Mouse (Mus musculus): Measurements from ENCODE around the gene Bbs5.
"Not testable (repeated sequence)": the region's sequence is repeated elsewhere in the genome, so short reads cannot be mapped to it uniquely, and the experiment has no call there.

Gene Bbs5

DNA sequence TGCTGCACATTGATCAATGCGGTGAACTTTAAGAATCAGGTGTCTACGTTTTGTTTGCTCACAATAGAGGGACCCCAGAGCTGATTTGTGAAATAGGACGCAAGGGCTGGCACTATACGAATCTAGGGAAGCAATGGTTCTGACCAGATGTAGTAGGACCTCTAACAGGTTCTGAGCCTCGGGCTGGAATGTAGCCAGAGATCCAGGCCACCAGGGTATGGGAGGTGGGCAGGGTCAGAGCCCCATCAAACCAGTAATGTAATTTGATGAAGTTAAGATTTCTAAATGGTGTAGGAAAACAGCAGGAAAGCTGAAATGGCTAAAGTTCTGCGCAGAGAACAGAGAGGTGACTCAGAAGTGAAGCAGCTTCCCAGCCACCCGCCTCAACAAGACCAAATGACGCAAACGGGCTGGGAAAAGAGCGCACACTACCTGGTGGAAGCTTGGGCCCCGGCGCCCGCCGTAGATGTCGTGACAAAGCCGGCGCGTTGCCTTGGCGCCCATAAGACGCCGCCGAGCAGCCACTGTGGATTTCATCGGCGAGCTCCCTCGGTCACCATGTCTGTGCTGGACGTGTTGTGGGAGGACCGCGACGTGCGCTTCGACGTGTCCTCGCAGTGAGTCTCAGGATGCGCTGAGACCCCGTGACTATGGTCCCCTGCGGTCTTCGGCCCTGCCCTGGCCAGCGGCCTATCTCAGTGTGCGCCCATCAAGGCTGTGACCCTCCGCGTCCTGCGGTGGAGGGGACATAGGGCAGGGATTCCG lies at the start of gene Bbs5:
Bbs5 (plus strand) TSS at position 446 of the 765 bp plus-strand sequence.
- DNase-seq = peak; percentile 50 to 51

GRCm38 (mm10) chr2:69603726-69604393 lies 43.1 kb upstream of the Bbs5 start:
- DNase-seq = no peak

DNA sequence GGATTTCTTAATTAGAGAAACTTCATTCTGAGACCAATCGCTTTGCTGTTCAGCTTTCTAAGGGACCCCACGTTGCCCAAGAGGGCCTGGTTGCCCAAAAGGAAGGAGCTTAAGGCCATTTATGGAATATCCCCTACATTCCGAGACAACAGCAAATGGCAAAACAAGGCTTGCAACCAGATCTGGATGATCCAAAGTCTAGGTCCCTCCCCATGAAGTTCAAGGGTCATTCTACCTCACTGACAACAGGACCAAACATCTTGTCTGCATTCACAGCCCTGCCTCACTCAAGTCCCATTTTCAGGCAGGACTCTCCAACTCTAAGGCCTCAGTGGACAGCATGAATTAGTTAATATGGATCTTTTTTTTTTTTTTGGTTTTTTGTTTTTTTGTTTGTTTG lies 40.4 kb upstream of the Bbs5 start:
- DNase-seq = no peak

GRCm38 (mm10) chr2:69612237-69612636 lies 34.7 kb upstream of the Bbs5 start:
- DNase-seq = no peak

DNA sequence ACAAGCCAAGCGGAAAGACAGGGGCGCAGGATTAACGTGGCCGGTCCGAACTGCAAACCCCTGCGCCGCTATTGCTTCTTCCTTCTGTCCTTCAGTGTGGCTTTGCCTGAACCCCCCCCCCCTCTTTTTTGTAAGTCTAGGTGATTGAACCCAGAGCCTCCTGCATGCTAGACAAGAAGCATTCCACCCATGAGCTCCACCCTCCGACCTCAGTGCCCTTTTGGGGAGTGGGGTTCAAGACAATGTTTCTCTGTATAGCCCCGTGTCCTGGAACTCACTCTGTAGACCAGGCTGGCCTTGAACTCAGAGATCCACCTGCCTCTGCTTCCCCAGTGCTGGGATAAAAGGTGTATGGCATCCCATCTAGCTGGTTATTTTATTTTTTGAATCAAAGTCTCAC lies 34.3 kb upstream of the Bbs5 start:
- no peak for DNase-seq

DNA sequence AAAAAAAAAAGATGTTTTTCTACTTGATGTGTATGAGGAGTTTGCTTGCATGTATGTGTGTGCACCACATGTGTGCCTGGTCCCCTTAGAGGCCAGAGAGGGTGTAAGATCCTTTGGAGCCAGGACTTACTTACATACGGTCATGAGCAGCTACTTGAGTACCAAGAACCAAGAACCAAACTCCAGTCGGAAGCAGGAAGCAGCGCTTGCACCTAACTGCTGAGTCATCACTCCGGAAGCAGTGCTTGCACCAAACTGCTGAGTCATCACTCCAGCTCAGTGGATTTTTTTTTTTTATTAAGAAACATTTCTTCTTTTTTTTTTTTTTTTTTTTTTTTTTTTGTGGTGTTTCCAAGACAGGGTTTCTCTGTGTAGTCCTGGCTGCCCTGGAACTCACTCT lies 33.7 kb upstream of the Bbs5 start:
- DNase-seq = no peak

DNA sequence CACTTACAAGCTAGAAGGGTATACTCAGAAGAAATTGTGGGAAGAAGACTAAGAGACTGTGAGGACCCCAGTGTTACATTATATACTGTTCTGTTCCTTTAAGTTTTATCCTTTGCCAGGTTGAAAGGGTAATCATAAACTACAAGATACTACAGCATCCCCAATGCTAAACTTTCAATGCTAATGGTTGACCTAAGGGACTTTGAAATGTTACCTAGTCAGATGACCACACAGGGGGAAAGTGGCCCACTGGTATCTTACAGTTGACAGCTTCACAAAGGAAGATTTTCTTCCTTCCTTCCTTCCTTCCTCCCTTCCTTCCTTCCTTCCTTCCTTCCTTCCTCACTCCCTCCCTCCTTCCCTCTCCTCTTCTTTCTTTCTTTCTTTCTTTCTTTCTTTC lies 28.6 kb upstream of the Bbs5 start:
- DNase-seq = no peak

DNA sequence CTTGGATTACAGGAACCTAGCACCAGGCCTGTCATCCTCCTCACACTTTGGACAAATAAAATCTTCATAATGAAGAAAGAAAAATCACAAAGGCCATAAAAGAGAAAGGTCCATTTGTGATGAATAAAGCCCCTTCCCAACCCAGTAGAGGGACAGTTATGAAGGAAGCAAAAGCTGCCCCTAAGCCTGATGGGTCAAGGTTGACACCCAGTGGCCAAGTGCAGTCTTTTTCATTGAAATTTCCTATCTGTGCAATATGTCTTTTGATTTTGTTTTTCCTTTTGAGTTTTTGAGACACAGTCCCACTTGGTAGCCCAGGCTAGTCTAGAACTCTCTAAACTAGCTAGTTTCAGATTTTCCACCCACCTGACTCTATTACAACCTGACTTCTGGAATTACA lies 27.7 kb upstream of the Bbs5 start:
- DNase-seq = no peak

DNA sequence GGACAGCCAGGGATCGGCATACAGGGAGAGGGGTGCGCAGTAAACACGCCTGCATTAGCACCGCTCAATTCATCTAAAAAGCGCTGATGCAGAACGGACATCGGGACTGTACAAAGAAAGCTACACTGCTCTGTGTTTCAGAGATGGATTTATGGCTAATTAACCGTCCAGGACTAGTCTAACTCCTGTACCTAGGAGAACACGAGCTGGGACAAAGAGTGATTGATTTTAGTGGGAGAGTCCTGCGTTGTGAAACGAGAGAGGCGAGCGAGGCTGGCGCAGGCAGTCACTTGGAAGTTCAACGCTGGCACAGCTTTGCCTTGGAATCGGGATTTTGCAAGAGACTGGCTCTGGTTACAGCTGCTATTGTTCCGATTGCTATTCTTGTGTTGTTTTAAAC lies 17.8 kb upstream of the Bbs5 start:
- no peak for DNase-seq

DNA sequence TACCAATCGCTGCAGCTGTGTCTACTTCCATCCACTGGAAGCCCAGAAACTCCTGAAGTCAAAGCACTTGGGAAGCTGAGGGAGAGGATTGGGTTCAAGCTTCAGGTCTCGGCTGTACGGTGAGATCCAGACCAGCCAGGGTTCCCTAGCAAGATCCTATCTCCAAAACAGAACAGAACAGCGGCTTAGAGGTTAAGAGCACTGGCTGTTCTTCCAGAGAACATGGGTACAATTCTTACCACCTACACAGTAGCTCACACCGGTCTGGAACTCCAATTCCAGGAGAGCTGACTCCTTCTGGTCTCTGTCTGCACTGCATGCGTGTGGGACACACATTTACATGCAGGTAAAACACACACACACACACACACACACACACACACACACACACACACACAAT lies 17.1 kb upstream of the Bbs5 start:
- no peak for DNase-seq

DNA sequence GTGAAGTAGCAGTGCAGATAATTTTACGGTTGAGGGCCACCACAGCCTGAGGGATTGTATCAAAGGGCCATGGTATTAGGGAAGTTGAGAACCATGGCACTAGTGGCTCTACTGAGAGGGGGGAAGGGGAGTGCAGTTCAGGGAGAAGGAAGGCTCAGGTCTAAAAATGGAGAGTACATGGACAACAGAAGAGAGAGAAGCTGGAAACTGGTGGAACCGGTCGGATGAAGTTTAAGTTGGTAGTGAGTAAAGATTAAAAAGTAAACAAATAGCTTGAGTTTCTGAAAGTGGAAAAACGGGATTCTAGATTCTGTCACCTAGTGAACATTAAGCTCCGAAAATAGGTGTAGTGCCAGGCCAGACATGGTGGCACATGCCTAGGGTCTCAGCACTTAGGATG lies 16.2 kb upstream of the Bbs5 start:
- no peak for DNase-seq

DNA sequence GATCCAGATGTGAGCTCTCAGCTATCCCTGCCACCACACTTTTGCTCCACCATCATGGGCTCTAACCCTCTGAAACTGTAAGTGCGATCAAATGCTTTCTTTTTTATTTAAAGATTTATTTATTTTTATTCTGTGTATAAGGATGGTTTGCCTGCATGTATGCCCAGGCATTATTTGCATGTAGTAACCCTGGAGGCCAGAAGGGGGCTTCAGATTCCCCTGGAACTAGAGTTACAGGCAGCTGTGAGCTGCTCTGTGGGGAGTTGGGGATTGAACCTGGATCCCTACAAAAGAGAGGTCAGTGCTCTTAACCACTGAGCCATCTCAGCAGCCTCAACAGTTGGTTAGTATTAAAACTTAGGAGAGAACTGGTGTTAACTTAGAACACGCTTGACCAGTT lies 15.5 kb upstream of the Bbs5 start:
- DNase-seq = no peak

DNA sequence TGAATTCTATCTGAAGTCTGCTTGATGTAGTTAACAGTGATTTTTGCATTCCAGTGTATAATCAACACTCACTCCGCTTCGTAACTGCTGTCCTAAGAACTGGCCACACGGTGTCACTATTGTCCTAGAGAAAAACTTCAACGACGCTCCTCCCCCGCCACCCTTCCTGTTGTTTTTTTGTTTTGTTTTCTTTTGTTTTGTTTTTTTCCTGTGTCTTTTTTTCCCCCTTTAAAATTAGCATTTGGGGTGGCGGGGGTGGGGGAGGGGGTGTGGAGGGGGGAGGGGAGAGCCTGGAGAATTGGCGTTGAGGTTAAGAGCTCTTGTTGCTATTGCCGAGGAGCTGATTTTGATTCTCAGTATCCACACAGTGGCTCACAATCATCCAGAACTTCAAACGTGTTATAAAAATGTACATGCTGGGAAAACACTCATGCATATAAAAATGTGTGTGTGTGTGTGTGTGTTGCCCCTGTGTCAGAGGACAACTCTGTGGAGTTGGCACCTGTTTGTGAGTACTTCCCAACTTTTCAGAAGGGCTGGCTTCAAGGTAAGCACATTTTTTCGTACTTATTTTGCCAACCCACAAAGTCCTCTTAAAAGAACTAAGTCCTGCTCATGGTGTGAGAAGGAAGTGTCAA lies 11.8 kb upstream of the Bbs5 start:
- no peak for DNase-seq

- peak; percentile 32 to 37 for DNase-seq
These were observed 11.2 kb upstream of the Bbs5 start for GRCm38 (mm10) chr2:69635807-69636206.

- DNase-seq = not testable (repeated sequence)
These were observed 9.0 kb upstream of the Bbs5 start for GRCm38 (mm10) chr2:69637989-69638388.

DNA sequence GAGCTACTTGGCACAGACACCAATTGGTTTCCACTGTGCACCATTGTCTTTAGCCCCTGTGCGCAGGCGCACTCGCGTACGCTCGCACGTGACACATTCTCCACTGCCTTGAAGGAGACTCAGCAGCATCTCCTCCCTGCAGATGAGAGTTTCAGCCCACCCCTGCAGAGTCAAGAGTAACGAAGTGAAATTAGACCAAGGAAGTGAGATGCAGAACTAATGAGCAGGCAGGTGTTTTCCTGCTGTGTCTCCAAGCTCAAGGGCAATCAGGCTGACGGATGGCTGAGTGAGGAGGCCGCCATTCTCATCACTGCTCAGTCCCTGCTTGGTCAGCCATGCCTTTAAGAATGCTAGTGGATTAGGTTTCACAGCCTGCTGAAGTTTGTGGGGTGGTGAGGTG lies 6.9 kb upstream of the Bbs5 start:
- DNase-seq = no peak

DNA sequence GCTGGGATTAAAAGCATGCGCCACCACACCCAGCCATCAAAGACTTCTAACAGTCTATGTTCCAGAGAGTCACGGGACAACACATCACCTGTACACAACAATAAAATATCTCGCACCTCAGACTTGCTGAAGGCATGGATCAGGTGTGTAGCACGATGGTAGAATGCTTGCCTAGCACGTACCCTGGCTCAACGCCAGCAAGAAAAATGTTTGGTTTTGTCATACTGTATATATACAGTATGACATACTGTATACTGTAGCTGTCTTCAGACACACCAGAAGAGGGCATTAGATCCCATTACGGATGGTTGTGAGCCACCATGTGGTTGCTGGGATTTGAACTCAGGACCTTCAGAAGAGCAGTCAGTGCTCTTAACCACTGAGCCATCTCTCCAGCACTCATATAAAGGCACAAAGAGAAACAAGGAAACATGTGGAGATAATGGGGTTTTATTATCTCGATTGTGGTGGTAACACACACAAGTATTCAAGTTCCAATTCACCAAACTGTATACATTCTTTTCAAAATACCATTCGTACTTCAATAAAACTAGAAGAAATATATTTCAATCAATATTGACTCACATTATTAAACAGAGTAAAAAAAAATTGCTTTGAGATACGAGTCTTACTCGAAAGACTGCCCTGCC lies 1.9 kb upstream of the Bbs5 start:
- no peak for DNase-seq

- DNase-seq = no peak
These were observed 2.7 kb downstream of the Bbs5 start for GRCm38 (mm10) chr2:69649716-69650115.

DNA sequence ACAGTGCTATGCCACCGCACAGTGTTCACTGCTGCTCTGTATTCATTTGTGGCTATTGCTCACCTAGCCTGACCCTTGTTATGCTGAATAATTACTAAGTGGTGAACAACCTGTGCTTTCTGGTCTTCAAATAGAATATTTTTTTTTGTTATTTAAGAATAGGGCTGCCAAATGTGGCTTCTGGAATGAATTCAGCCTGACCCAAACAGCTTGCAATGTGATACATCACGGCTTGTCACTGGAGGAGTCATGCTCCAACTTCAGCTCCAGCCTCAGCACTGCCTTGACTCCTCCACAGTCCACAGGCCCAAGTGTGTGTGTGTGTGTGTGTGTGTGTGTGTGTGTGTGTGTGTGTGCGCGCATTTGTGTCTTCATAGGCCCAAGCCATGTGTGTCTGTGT lies 12.4 kb downstream of the Bbs5 start:
- no peak for DNase-seq

- DNase-seq = no peak
These were observed 17.0 kb downstream of the Bbs5 start for GRCm38 (mm10) chr2:69663827-69664476.

GRCm38 (mm10) chr2:69667656-69668055 lies 20.7 kb downstream of the Bbs5 start:
- no peak for DNase-seq

DNA sequence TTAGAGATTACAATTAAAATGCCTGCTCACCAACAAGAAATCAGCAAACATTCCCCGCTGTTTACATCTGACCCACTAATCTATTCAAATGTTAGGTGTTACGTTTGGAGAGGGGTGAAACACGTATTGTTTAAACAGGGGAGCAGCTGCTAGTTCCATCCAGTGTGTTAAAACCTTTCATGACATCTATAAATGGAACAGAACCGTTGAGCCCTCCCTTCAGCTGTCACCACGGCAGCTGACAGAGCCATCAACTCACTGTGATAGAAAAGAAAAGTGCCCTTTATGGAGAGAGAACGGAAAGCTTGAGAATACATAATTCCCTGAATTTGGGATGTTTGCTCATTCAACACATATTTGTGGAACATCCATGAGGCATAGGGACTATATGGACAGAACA lies 21.4 kb downstream of the Bbs5 start:
- no peak for DNase-seq

GRCm38 (mm10) chr2:69669853-69670252 lies 22.9 kb downstream of the Bbs5 start, which contains the start of gene Klhl41:
Klhl41 (plus strand) TSS chr2:69670120.
- DNase-seq = no peak
